ENCODE assay signal across 8 mouse cellular contexts in genomic region chr19:46444209-46444608, GRCm38 (mm10). TPM values are rescaled to one million over a fixed set of nuclear protein-coding genes. Genes with fewer than 3 reads are reported as not detected.
DNase-seq lines count a peak whose midpoint lies in the region; ATAC-seq and TF ChIP-seq lines count a peak whose summit lies in the region.

No protein-coding gene starts in this region.

- intact Hi-C loops in gastrocnemius, adult 2 months (cut with DNase I) = loop anchor here (1.0 to 10.0 kb wide), 2 partner anchors 47 to 109 kb away; partner anchors contain the start of gene Cuedc2

- peak; percentile 92 for TF ChIP-seq CTCF in gastrocnemius, adult 2 months (IDR thresholded peaks at IDR 0.05)
- peak; percentile 93 for TF ChIP-seq CTCF in hindbrain, postnatal 0 days (IDR thresholded peaks at IDR 0.05; ENCODE audit: low read depth)

- DNase-seq in ZHBTc4 (ENCODE audit: low read depth, low spot score) = peak; percentile 93
- DNase-seq in cerebellum, postnatal 4 days (ENCODE audit: low spot score in 2 of 2) = peak; percentile 48 to 89
- peak; percentile 81 for DNase-seq in gastrocnemius, adult 2 months
- peak; percentile 95 for DNase-seq in hindbrain, postnatal 0 days (ENCODE audit: low spot score)
- DNase-seq in left cerebral cortex, adult 18-20 months (ENCODE audit: low spot score in 2 of 2) = peak; percentile 68 to 76
- DNase-seq in right cerebral cortex, postnatal 14 days = peak; percentile 69
- DNase-seq in yolk sac, embryonic 10.5 days (ENCODE audit: low spot score) = peak; percentile 82

- peak; percentile 84 for ATAC-seq in hindbrain, postnatal 0 days
- peak; percentile 94 for ATAC-seq in megakaryocyte, adult 5-6 weeks (ENCODE audit: poor library complexity, severe bottlenecking)

- H3K4me2 ChIP-seq in hindbrain, postnatal 0 days (ENCODE audit: low read depth, low read length) = no peak overlapping the region

- H3K4me3 ChIP-seq in gastrocnemius, adult 2 months = no peak overlapping the region
- no peak overlapping the region for H3K4me3 ChIP-seq in hindbrain, postnatal 0 days (ENCODE audit: low read length)

- H3K9me3 ChIP-seq in hindbrain, postnatal 0 days (ENCODE audit: low read length) = no peaks in the 10 kb centered on the region

- no peak overlapping the region for H3K9ac ChIP-seq in hindbrain, postnatal 0 days (replicated peaks; ENCODE audit: low read length)

- WGBS in hindbrain, postnatal 0 days = 4% methylated on average over 6 of the region's 6 CpGs

- H3K27me3 ChIP-seq in hindbrain, postnatal 0 days (ENCODE audit: insufficient read depth, low read length) = no peaks in the 10 kb centered on the region

- H3K36me3 ChIP-seq in hindbrain, postnatal 0 days (ENCODE audit: insufficient read depth, low read length) = no peaks in the 10 kb centered on the region

- peak overlapping the region; percentile 35 for H3K27ac ChIP-seq in gastrocnemius, adult 2 months
- H3K27ac ChIP-seq in hindbrain, postnatal 0 days = peak overlapping the region; percentile 71; the same call in 1 of the 2 replicates

- H3K4me1 ChIP-seq in hindbrain, postnatal 0 days (ENCODE audit: insufficient read depth, low read length) = peaks cover 5% of the 10 kb centered on the region; the same call in 1 of the 2 replicates

RNA-seq across cellular contexts. Expression of gene Sufu, which starts 47.5 kb away (rescaled TPM):
- total RNA-seq in gastrocnemius, adult 2 months (2021) = 1 to 10 TPM; 5.1 to 6.1 TPM
- 21.4 and 21.9 TPM in 2 replicates for total RNA-seq in hindbrain, postnatal 0 days (2014; rRNA removed)
- 17.2 and 19.1 TPM in 2 replicates for polyA plus RNA-seq in hindbrain, postnatal 0 days (2015; fragmentation: Nextera tagmentation; extraction: Ambion mirVana)
- total RNA-seq in left cerebral cortex, adult 18-20 months (2021) = 10 to 100 TPM; 18.4 to 18.6 TPM
- 6.4 and 6.9 TPM in 2 replicates for total RNA-seq in megakaryocyte, adult 5-6 weeks (2015)
- total RNA-seq in megakaryocyte, adult 5-6 weeks (2017) = 3.0 and 5.5 TPM in 2 replicates

RNA-seq across cellular contexts. Expression of gene Actr1a, which starts 48.7 kb away (rescaled TPM):
- total RNA-seq in gastrocnemius, adult 2 months (2021) = 10 to 100 TPM; 59.8 to 61.0 TPM
- 321 and 337 TPM in 2 replicates for total RNA-seq in hindbrain, postnatal 0 days (2014; rRNA removed)
- 278 and 295 TPM in 2 replicates for polyA plus RNA-seq in hindbrain, postnatal 0 days (2015; fragmentation: Nextera tagmentation; extraction: Ambion mirVana)
- 100 to 1,000 TPM; 196 to 198 TPM for total RNA-seq in left cerebral cortex, adult 18-20 months (2021)
- 52.7 and 59.6 TPM in 2 replicates for total RNA-seq in megakaryocyte, adult 5-6 weeks (2015)
- 98.0 and 106 TPM in 2 replicates for total RNA-seq in megakaryocyte, adult 5-6 weeks (2017)

RNA-seq across cellular contexts. Expression of gene Trim8, which starts 57.3 kb away (rescaled TPM):
- 10 to 100 TPM; 20.2 to 20.7 TPM for total RNA-seq in gastrocnemius, adult 2 months (2021)
- total RNA-seq in hindbrain, postnatal 0 days (2014; rRNA removed) = 108 and 115 TPM in 2 replicates
- 28.8 and 29.7 TPM in 2 replicates for polyA plus RNA-seq in hindbrain, postnatal 0 days (2015; fragmentation: Nextera tagmentation; extraction: Ambion mirVana)
- 100 to 1,000 TPM; 119 to 120 TPM for total RNA-seq in left cerebral cortex, adult 18-20 months (2021)
- 14.1 and 18.2 TPM in 2 replicates for total RNA-seq in megakaryocyte, adult 5-6 weeks (2015)
- total RNA-seq in megakaryocyte, adult 5-6 weeks (2017) = 18.0 and 20.1 TPM in 2 replicates
